Mouse (Mus musculus) olfactory bulb, adult 2 months (tissue): ENCODE measurements around the gene Plek.

Source experiments
- CTCF ChIP-seq: fragments of 200-500 bp; IDR thresholded peaks from 2 replicates; pipeline ENCODE4 v1.5.1; 2012; ENCODE audit warnings: low read depth, mild to moderate bottlenecking, low read length, moderate library complexity; ENCODE audit not compliant: insufficient read depth
- POLR2A ChIP-seq: fragments of 200-500 bp; IDR thresholded peaks from 2 replicates; pipeline ENCODE4 v1.6.1; 2012; ENCODE audit warnings: mild to moderate bottlenecking, low read depth, low read length, moderate library complexity; ENCODE audit not compliant: insufficient read depth

DNA sequence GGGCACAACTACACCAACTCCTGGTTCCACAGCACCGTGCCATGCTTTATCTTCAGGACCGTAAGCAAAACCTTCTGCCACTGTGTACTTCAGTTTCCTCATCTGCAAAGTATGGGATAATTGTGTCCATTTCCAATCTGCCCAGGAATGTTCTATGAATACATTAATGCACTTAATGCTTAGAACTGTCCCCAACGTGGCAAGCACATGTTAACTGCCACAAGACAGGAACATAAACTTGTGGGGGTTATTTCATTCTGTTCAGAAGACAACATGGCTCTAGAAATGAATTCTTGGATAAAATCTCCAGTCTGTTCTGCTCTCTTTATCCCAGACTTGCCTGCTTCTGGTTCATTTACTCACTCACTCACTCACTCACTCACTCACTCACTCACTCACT, 48.4 kb downstream of the Plek start:
- TF ChIP-seq POLR2A (no peak), CTCF (no peak)
